Mouse (Mus musculus) right cerebral cortex, adult 2 months (tissue): ENCODE measurements around the gene Rab1a.
"Not testable (repeated sequence)": the region's sequence is repeated elsewhere in the genome, so short reads cannot be mapped to it uniquely, and the experiment has no call there.

Experiments used
- DNase-seq, 2 experiments: peaks; one replicate each; pipeline ENCODE4 v3.0.0; 2021 to 2022; ENCODE audit warnings: low spot score in 2 of 2

Rab1a gene

GRCm38 (mm10) chr11:20217227-20217626, 16.0 kb downstream of the Rab1a start:
- no peak for DNase-seq

- DNase-seq = not testable (repeated sequence)
These were observed 20.4 kb downstream of the Rab1a start for GRCm38 (mm10) chr11:20221671-20222070.

DNA sequence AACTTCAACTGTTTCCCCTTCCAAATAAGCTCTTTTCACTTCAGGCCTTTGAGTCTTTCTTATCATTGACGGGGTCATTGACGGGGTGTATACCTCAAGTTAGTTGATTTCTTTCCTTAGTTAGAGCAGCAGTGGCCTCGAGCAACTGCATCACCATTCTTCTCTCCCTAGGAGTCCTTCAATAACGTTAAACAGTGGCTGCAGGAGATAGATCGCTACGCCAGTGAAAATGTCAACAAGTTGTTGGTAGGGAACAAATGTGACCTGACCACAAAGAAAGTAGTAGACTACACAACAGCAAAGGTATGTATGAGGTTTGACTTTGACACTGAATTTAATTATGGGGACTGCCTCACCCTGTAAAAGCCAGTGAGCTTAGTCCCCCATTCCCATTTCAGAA, 23.0 kb downstream of the Rab1a start:
- DNase-seq = no peak

- DNase-seq = no peak
These were observed 24.7 kb downstream of the Rab1a start for GRCm38 (mm10) chr11:20225938-20226337.

GRCm38 (mm10) chr11:20228666-20229065, 27.4 kb downstream of the Rab1a start:
- DNase-seq = no peak

DNA sequence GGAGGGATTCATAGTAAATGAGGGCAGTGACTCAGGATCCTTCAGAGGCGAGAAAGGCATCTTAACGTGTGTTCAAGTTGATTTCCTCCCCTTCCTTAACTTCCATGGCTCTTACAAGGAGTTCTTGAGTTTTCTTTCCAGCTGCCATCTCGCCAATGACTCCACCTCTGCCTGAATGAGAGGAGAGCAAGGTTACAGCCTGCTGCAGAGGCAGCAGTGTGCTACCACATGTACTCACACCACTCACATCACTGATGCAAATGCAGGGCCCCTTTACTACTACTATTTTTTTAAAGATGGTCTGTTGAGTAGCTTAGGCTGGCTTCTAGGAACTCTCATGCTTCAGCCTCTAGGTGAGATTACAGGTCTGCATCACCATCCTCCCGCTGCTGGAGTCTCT, 28.1 kb downstream of the Rab1a start:
- no peak for DNase-seq

GRCm38 (mm10) chr11:20230286-20230685, 29.1 kb downstream of the Rab1a start:
- DNase-seq = no peak

DNA sequence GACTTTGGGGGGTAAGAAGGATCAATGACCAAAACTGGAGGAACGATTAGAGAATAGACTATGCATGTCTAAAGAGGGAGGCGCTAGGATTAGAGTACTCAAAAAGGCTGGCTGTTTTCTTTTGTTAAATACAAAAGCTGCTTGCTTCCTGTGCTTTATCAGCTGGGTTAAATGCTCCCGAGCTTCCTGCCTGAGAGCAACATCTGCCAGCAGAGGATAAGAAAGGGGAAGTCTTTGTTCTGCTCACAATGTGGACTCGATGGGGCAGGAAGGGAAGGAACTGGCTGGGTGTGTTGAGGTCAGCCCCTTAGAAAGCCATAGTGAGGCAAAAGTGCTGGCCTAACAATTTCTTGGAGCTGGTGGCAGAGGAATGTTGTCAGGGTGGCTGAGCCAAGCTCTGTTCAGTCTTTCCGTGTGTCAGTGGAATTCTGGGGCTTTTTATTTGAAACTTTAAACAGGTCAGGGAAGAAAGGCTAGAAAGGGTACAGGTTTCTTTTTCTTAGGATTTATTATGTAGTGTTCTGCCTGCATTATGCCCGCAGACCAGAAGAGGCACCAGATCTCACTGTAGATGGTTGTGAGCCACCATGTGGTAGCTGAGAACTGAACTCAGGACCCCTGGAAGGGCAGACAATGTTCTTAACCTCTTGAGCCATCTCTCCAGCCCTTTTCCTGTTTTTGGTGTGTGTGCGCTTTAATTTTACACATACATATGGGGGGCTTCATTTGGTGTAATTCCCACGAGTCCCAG, 30.1 kb downstream of the Rab1a start:
- DNase-seq = no peak

GRCm38 (mm10) chr11:20232016-20232755, 31.0 kb downstream of the Rab1a start:
- DNase-seq = no peak

GRCm38 (mm10) chr11:20234233-20234632, 33.0 kb downstream of the Rab1a start:
- DNase-seq = no peak

GRCm38 (mm10) chr11:20237018-20237417, 35.8 kb downstream of the Rab1a start:
- DNase-seq = no peak

GRCm38 (mm10) chr11:20237976-20238375, 36.7 kb downstream of the Rab1a start:
- DNase-seq = no peak

GRCm38 (mm10) chr11:20239279-20239861, 38.1 kb downstream of the Rab1a start:
- DNase-seq = no peak

GRCm38 (mm10) chr11:20240331-20240730, 39.1 kb downstream of the Rab1a start:
- DNase-seq = no peak

DNA sequence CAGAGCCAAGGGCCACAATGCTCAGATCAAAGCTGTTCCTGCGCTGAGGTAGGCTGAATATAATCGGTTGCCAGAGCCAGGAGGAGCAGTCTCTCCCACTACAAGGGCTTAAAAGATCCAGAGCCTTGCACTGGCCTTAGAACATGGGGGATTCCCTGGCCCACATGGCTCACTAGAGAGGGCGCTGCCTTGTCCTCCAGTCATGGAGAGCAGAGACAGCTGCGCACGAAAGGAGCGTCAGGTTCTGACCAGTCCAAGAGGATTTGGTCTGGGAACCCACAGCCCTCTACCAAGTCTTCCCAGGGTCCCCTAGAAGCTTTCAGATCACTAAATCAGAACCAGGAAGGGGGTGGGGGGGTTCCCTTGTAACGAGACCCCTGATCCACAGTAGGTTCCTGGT, 40.1 kb downstream of the Rab1a start:
- no peak for DNase-seq

DNA sequence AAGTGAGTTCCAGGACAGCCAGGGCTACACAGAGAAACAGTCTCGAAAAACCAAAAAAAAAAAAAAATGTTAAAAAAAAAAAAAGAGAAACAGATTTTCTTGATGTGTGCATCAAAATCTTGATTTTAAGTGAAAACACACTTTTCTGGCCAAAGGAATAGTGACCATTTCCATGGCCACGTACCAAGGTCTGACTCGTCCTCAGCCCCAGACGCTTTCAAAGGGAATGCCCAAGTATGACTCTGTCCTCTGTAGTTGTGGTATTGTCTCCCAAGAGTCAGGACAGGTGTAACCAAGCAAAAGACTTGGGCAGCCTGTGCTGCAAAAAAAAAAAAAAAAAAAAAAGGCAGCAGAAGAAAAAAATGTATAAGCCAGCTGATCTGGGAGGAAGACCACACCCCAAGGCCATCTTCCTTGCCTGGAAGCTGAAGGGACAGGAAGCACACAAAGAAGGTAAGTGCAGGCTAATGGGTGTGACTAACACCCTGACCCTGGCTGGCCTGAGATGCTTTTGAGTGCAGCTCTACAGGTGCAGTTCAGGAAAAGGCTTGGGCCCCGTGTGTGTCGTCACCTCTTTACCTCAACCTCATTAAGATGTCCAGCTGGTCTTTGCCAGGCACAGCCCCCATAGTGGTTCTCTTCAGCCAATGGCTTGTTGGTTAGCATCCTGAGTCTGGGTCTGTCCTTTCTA, 41.3 kb downstream of the Rab1a start:
- DNase-seq = no peak

- no peak for DNase-seq
These were observed 42.1 kb downstream of the Rab1a start for GRCm38 (mm10) chr11:20243214-20243913.

DNA sequence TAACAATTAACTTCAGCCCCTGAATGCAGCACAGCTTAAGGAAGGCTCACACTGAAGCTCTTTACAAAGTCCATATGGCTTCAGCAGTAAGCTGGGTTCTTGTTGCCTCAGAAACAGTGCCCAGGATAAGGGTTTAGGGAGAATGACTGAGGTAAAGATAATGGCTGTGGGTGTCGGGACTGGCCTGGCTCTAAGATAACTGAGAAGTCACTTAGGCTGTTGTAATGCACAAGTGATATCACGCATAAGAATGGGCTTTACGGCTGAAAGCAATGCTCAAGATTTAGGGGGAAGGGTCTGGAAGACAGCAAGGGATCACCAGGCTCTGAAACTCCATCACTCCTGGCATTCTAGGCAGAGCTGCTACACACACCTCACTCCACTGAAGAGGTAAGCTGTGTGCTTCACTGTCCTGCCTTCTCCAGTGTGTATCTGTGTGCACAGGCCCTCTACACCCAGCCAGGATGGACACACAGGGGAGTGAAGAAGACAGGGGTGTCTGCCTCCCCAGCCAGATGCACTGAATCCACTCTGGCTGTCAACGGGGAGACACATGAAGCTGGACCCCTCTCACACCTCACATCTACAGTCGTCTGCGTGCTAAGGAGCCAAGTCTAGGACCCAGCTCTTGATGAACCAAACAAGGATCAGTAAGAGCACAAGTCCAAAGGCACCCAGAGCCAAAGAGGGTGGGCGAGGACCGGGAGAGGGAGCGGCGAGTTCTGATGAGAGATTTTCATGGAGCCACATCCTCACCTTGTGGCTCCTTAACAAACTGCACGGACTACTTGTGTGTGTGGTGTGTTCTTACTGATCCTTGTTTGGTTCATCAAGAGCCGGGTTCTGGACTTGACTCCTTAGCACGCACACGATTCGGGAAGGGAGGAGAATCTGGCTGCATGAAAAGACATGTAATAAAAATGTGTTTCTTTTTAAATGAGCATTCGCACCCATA, 43.4 kb downstream of the Rab1a start:
- no peak for DNase-seq

GRCm38 (mm10) chr11:20245316-20245715, 44.1 kb downstream of the Rab1a start:
- no peak for DNase-seq

- peak; percentile 43 to 47 for DNase-seq
These were observed 45.4 kb downstream of the Rab1a start for GRCm38 (mm10) chr11:20246616-20247015.
